Mouse (Mus musculus) midbrain, postnatal 0 days (tissue): ENCODE measurements around the gene Bicdl1. TPM values are rescaled to one million over a fixed set of nuclear protein-coding genes. Genes with fewer than 3 reads are reported as not detected.

ENCODE experiments used
- ATAC-seq: fragments of 200-750 bp; cut with Nextera tagmentation; 2 replicates; pipeline ENCODE4 v1.8.0; 2017; ENCODE audit warnings: moderate number of reproducible peaks, mild to moderate bottlenecking, moderate TSS enrichment, moderate library complexity; ENCODE audit not compliant: low FRiP score
- DNase-seq: peaks from one replicate; pipeline ENCODE4 v3.0.0-alpha.2; 2015; ENCODE audit warnings: low spot score
- H3K27ac ChIP-seq: fragments of 300-500 bp; sonication (generic); 2 replicates; pipeline ENCODE4 v1.5.1; 2014; ENCODE audit warnings: low read depth, mild to moderate bottlenecking, low read length, mixed read lengths
- H3K27me3 ChIP-seq: fragments of 300-500 bp; sonication (generic); 2 replicates; pipeline ENCODE4 v1.6.1; 2014; ENCODE audit warnings: low read length, control low read depth, mixed read lengths; ENCODE audit not compliant: insufficient read depth
- H3K36me3 ChIP-seq: fragments of 300-500 bp; sonication (generic); 2 replicates; pipeline ENCODE4 v1.6.1; 2014; ENCODE audit warnings: low read length, control low read depth, mixed read lengths; ENCODE audit not compliant: insufficient read depth
- H3K4me1 ChIP-seq: fragments of 300-500 bp; sonication (generic); 2 replicates; pipeline ENCODE4 v1.6.1; 2014; ENCODE audit warnings: mild to moderate bottlenecking, control low read depth, antibody characterized with exemption, low read length, mixed read lengths; ENCODE audit not compliant: insufficient read depth
- H3K4me2 ChIP-seq: fragments of 300-500 bp; sonication (generic); 2 replicates; pipeline ENCODE4 v1.6.1; 2014; ENCODE audit warnings: low read depth, mild to moderate bottlenecking, low read length, mixed read lengths; ENCODE audit not compliant: poor library complexity, severe bottlenecking
- H3K4me3 ChIP-seq: fragments of 300-500 bp; sonication (generic); 2 replicates; pipeline ENCODE4 v1.5.1; 2014; ENCODE audit warnings: low read depth, mild to moderate bottlenecking, low read length, moderate library complexity
- H3K9ac ChIP-seq: fragments of 300-500 bp; sonication (generic); replicated peaks from 2 replicates; pipeline ENCODE4 v1.6.1; 2014; ENCODE audit warnings: mild to moderate bottlenecking, low read length, moderate library complexity, mixed read lengths; ENCODE audit not compliant: poor library complexity, severe bottlenecking
- H3K9me3 ChIP-seq: fragments of 300-500 bp; sonication (generic); 2 replicates; pipeline ENCODE4 v1.6.1; 2016; ENCODE audit warnings: low read length, control low read depth
- CTCF ChIP-seq: IDR thresholded peaks from 2 replicates; pipeline ENCODE4 v1.5.1; 2016; ENCODE audit warnings: antibody characterized with exemption, mild to moderate bottlenecking
- WGBS: fragments of 180-500 bp; shearing (Covaris S2); extraction: QIAGEN DNeasy Blood & Tissue Kit; methylation state at CpG from one replicate; pipeline ENCODE4 v1.1.7; 2014; 5-methylcytosine and 5-hydroxymethylcytosine counted together
- polyA plus RNA-seq: library from polyadenylated mRNA; unstranded; fragments of >200 nt; fragmentation: Nextera tagmentation; extraction: Ambion mirVana; gene quantifications from 2 replicates; pipeline ENCODE4 v1.2.1, GENCODE M21; 2015
- total RNA-seq: library from RNA; depleted of rRNA; stranded (reverse); fragments of >200 nt; gene quantifications from 2 replicates; pipeline ENCODE4 v1.2.3, GENCODE M21; 2014

The Bicdl1 gene
- total and polyA plus RNA-seq, 2 experiments from 2014 or later = 34.4 to 185 TPM

GRCm38 (mm10) chr5:115652681-115653575, 78.5 kb downstream of the Bicdl1 start:
- peak; percentile 97 for TF ChIP-seq CTCF
- peak; percentile 99 for ATAC-seq
- Histone ChIP-seq H3K4me3 (peak overlapping the region; percentile 32), H3K9me3 (no peaks in the 10 kb centered on the region), H3K27ac (peak overlapping the region; percentile 85), H3K4me2 (peak overlapping the region; percentile 64), H3K27me3 (no peaks in the 10 kb centered on the region), H3K36me3 (peaks cover 25% of the 10 kb centered on the region), H3K9ac (peak overlapping the region; percentile 63), H3K4me1 (peaks cover 8% of the 10 kb centered on the region; the same call in 1 of the 2 replicates)
- 2% methylated on average over 35 of the region's 35 CpGs for WGBS
- peak; percentile 100 for DNase-seq

- TF ChIP-seq CTCF = no peak
- Histone ChIP-seq H3K27me3 (no peaks in the 10 kb centered on the region), H3K9ac (0 out of 2 replicates have a peak overlapping the region, but pooled peaks have one; percentile 63), H3K9me3 (no peaks in the 10 kb centered on the region), H3K4me2 (peak overlapping the region; percentile 64; the same call in 1 of the 2 replicates), H3K27ac (peak overlapping the region; percentile 85; the same call in 1 of the 2 replicates), H3K4me1 (peaks cover 8% of the 10 kb centered on the region; the same call in 1 of the 2 replicates), H3K4me3 (peak overlapping the region; percentile 32), H3K36me3 (peaks cover 28% of the 10 kb centered on the region)
- no peak for DNase-seq
- 88% methylated on average over 10 of the region's 10 CpGs for WGBS
- ATAC-seq = no peak
Observed at GRCm38 (mm10) chr5:115651821-115652220, 79.6 kb downstream of the Bicdl1 start.

- no peak for TF ChIP-seq CTCF
- no peaks in the 10 kb centered on the region for H3K27me3 ChIP-seq
- no peak overlapping the region for H3K27ac ChIP-seq
- no peak for DNase-seq
- 92% methylated on average over 10 of the region's 10 CpGs for WGBS
- no peak overlapping the region for H3K9ac ChIP-seq
- no peak overlapping the region for H3K4me2 ChIP-seq
- ATAC-seq = no peak
- H3K4me1 ChIP-seq = peaks cover 8% of the 10 kb centered on the region; the same call in 1 of the 2 replicates
- H3K4me3 ChIP-seq = no peak overlapping the region
- peaks cover 33% of the 10 kb centered on the region for H3K36me3 ChIP-seq
- no peaks in the 10 kb centered on the region for H3K9me3 ChIP-seq
Observed at GRCm38 (mm10) chr5:115650885-115651284, 80.5 kb downstream of the Bicdl1 start.

- Histone ChIP-seq H3K27me3 (no peaks in the 10 kb centered on the region), H3K4me1 (peaks cover 8% of the 10 kb centered on the region; the same call in 1 of the 2 replicates), H3K9ac (no peak overlapping the region), H3K4me2 (no peak overlapping the region), H3K27ac (no peak overlapping the region), H3K4me3 (no peak overlapping the region), H3K36me3 (peaks cover 42% of the 10 kb centered on the region), H3K9me3 (no peaks in the 10 kb centered on the region)
- no peak for DNase-seq
- WGBS = 92% methylated on average over 8 of the region's 8 CpGs
- TF ChIP-seq CTCF = no peak
- no peak for ATAC-seq
Observed at GRCm38 (mm10) chr5:115649699-115650098, 81.7 kb downstream of the Bicdl1 start.

GRCm38 (mm10) chr5:115648876-115649275, 82.5 kb downstream of the Bicdl1 start:
- Histone ChIP-seq H3K4me2 (no peak overlapping the region), H3K36me3 (peaks cover 49% of the 10 kb centered on the region), H3K9me3 (no peaks in the 10 kb centered on the region), H3K27ac (no peak overlapping the region), H3K4me3 (no peak overlapping the region), H3K27me3 (no peaks in the 10 kb centered on the region), H3K9ac (no peak overlapping the region), H3K4me1 (peaks cover 8% of the 10 kb centered on the region; the same call in 1 of the 2 replicates)
- DNase-seq (no peak), ATAC-seq (no peak)
- TF ChIP-seq CTCF = no peak
- 53% methylated on average over 3 of the region's 3 CpGs for WGBS

- WGBS = 80% methylated on average over 9 of the region's 9 CpGs
Observed at GRCm38 (mm10) chr5:115644192-115644591, 87.2 kb downstream of the Bicdl1 start.

More at GRCm38 (mm10) chr5:115644192-115644591, 87.2 kb downstream of the Bicdl1 start:
- H3K9me3 ChIP-seq = no peaks in the 10 kb centered on the region
- no peak overlapping the region for H3K4me3 ChIP-seq
- H3K36me3 ChIP-seq = peaks cover 69% of the 10 kb centered on the region
- peak; percentile 55 for TF ChIP-seq CTCF
- no peak for ATAC-seq
- no peak overlapping the region for H3K4me2 ChIP-seq
- H3K4me1 ChIP-seq = no peaks in the 10 kb centered on the region
- no peak overlapping the region for H3K27ac ChIP-seq
- DNase-seq = no peak
- H3K9ac ChIP-seq = no peak overlapping the region
- no peaks in the 10 kb centered on the region for H3K27me3 ChIP-seq
